Mouse (Mus musculus): ENCODE results near the gene Usp30. TPM values are rescaled to one million over a fixed set of nuclear protein-coding genes. Genes with fewer than 3 reads are reported as not detected.
A peak's percentile ranks its signal among the peaks of the same experiment; 100 is the strongest.

Gene Usp30
- polyA plus RNA-seq, 1 experiment: 3.6 TPM

DNA sequence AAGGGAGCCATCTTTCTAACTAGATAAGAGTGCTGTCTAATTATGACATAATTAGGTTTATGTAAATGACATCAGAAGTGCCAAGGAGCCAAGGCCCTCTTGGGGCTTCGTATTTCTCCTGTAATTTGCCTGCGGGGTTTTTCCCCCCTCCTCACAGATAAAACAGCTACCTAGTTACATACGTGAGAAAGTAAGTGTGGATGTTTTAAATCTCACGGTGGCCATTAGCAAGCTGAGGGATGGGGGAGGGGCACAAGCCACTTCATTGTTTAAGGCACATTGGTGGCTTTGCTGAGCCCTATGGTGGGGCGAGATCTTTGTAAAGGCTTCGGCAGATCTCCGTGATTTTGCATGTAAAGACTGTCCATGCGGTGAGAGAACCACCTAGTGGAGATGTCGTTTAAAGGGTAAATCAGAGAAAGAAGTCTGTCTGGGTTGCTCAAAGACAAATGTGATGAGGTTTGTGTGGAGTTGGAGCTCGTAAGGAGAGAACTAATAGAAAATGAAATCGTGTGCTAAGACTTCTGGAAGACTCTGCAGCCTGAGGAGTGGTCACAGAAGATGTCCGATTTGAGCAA is 16.4 kb upstream of the Usp30 start:
- no peak overlapping the region for H3K27ac ChIP-seq (ENCODE audit: control insufficient read depth, insufficient read depth, low read depth, low read length, poor library complexity)
- no peak for TF ChIP-seq CTCF (IDR thresholded peaks at IDR 0.05; ENCODE audit: control insufficient read depth, insufficient read depth, low read length)
- TF ChIP-seq POLR2A (IDR thresholded peaks at IDR 0.05; ENCODE audit: borderline replicate concordance, control insufficient read depth, low read depth, low read length): no peak
- no peak overlapping the region for H3K4me3 ChIP-seq (replicated peaks; ENCODE audit: control insufficient read depth, low read depth, low read length)
- no peaks in the 10 kb centered on the region for H3K4me1 ChIP-seq (ENCODE audit: control insufficient read depth, insufficient read depth, low read length)
- 47% methylated on average over 12 of the region's 12 CpGs for WGBS

DNA sequence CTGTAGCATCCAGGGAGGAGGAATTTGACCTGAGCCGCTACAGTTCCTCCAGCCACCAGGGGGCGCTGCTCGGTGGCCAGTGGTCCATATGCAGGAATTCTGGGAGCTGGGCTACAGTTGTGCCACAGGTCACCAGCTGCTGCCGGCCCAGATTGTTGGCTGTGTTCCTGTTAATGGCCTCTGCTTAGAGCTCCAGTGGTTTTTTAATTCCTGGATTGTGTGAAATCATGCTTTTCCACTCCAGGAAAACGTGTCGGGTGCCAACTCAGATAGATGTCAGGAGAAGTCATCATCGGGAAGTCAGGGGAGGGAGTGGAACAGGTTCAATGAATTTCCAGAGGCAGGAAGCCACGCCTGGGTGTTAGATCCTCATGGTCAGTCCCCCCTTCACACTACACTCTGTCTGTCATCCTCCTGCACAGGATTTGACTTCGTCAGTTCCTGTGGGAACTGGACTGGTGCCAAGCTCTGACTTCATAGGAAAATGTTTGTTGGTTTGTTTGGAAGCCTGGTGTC is 13.0 kb upstream of the Usp30 start:
- 11% methylated on average over 9 of the region's 9 CpGs for WGBS
- Histone ChIP-seq H3K27ac (ENCODE audit: control insufficient read depth, insufficient read depth, low read depth, low read length, poor library complexity) (no peak overlapping the region), H3K4me3 (replicated peaks; ENCODE audit: control insufficient read depth, low read depth, low read length) (no peak overlapping the region), H3K4me1 (ENCODE audit: control insufficient read depth, insufficient read depth, low read length) (no peaks in the 10 kb centered on the region)
- TF ChIP-seq CTCF (IDR thresholded peaks at IDR 0.05; ENCODE audit: control insufficient read depth, insufficient read depth, low read length) (peak; percentile 84), POLR2A (IDR thresholded peaks at IDR 0.05; ENCODE audit: borderline replicate concordance, control insufficient read depth, low read depth, low read length) (no peak)

DNA sequence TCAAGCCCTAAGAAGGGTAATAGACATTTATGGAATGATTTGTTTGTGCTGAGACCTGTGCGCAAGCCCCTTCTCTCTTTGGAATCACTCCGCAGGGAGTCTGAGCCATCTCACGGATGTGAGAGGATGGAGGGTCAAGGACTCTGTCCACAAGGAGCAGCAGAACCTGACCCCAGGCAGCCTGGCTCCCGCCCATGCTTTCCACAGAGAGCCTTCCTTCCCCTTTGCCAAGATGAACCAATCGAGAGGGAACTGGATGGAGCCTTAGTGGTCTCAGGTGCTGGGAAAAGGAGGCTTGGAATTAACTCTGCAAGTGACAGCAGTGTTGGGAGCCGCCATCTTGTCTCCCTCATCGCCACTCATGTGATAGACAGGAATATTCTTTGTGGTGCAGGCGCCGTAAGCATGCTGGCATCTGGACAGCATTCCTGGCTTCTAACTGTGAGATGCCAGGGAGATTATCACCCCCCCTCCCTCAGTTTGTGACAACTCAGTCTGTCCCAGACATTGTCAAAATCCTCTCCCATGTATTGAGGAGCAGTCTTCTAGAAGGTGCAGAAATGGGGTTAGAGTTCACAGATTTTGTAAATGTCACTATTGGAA is 8.0 kb upstream of the Usp30 start:
- TF ChIP-seq POLR2A (IDR thresholded peaks at IDR 0.05; ENCODE audit: borderline replicate concordance, control insufficient read depth, low read depth, low read length) (no peak), CTCF (IDR thresholded peaks at IDR 0.05; ENCODE audit: control insufficient read depth, insufficient read depth, low read length) (no peak)
- no peak overlapping the region for H3K4me3 ChIP-seq (replicated peaks; ENCODE audit: control insufficient read depth, low read depth, low read length)
- 71% methylated on average over 9 of the region's 9 CpGs for WGBS
- no peaks in the 10 kb centered on the region for H3K4me1 ChIP-seq (ENCODE audit: control insufficient read depth, insufficient read depth, low read length)
- H3K27ac ChIP-seq (ENCODE audit: control insufficient read depth, insufficient read depth, low read depth, low read length, poor library complexity): no peak overlapping the region

GRCm38 (mm10) chr5:114061675-114062074 is 3.6 kb upstream of the Usp30 start:
- Histone ChIP-seq H3K4me1 (ENCODE audit: control insufficient read depth, insufficient read depth, low read length) (no peaks in the 10 kb centered on the region; the same call in 1 of the 2 replicates), H3K4me3 (replicated peaks; ENCODE audit: control insufficient read depth, low read depth, low read length) (no peak overlapping the region), H3K27ac (ENCODE audit: control insufficient read depth, insufficient read depth, low read depth, low read length, poor library complexity) (no peak overlapping the region)
- WGBS: 5% methylated on average over 7 of the region's 7 CpGs
- no peak for TF ChIP-seq POLR2A (IDR thresholded peaks at IDR 0.05; ENCODE audit: borderline replicate concordance, control insufficient read depth, low read depth, low read length)

- Histone ChIP-seq H3K27ac (ENCODE audit: control insufficient read depth, insufficient read depth, low read depth, low read length, poor library complexity) (no peak overlapping the region), H3K4me1 (ENCODE audit: control insufficient read depth, insufficient read depth, low read length) (no peaks in the 10 kb centered on the region; the same call in 1 of the 2 replicates), H3K4me3 (replicated peaks; ENCODE audit: control insufficient read depth, low read depth, low read length) (no peak overlapping the region)
- 74% methylated on average over 4 of the region's 4 CpGs for WGBS
- TF ChIP-seq POLR2A (IDR thresholded peaks at IDR 0.05; ENCODE audit: borderline replicate concordance, control insufficient read depth, low read depth, low read length): no peak
- no peak for TF ChIP-seq CTCF (IDR thresholded peaks at IDR 0.05; ENCODE audit: control insufficient read depth, insufficient read depth, low read length)
These were observed 1.3 kb upstream of the Usp30 start for GRCm38 (mm10) chr5:114063958-114064357.

DNA sequence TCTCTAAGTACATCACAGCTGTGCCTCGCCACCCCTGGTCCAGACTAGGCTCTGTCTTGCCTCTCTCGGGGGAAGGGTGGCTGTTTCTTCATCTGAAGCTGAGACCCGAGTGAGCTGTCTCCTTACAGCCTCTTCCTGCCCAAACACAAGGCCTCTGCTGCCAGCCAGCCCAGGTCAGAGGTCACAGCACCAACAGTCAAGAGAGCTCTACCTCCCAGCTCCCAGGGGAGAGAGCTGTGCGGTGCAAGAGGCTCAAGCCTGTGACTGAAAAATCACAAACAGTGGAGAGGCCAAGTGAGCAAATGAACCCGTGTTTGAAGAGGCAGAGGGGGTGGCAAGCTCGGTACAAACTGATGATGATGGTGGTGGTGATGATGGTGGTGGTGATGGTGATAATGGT is 1.3 kb downstream of the Usp30 start:
- Histone ChIP-seq H3K4me3 (replicated peaks; ENCODE audit: control insufficient read depth, low read depth, low read length) (no peak overlapping the region), H3K27ac (ENCODE audit: control insufficient read depth, insufficient read depth, low read depth, low read length, poor library complexity) (no peak overlapping the region), H3K4me1 (ENCODE audit: control insufficient read depth, insufficient read depth, low read length) (no peaks in the 10 kb centered on the region; the same call in 1 of the 2 replicates)
- TF ChIP-seq CTCF (IDR thresholded peaks at IDR 0.05; ENCODE audit: control insufficient read depth, insufficient read depth, low read length) (no peak), POLR2A (IDR thresholded peaks at IDR 0.05; ENCODE audit: borderline replicate concordance, control insufficient read depth, low read depth, low read length) (no peak)
- 52% methylated on average over 6 of the region's 6 CpGs for WGBS

DNA sequence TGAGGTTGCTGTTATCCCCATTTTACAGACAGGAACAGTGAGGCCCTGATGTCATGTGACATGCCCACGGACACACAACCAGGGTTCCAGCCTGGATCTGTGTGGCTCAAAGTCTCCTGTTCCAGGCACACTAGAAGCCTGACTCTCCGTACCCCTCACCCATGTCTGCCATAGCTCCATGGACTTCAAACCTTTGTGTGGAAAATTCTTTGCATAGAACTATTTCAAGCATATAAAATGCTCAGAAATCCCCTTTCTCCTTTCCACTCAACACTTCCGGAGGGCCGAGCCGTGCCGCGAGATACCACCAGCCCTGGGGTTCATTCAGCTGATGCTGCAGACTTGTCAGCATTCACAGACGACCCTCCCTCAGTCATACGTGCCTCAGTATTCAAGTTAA is 2.3 kb downstream of the Usp30 start:
- H3K4me3 ChIP-seq (replicated peaks; ENCODE audit: control insufficient read depth, low read depth, low read length): no peak overlapping the region
- WGBS: 74% methylated on average over 9 of the region's 9 CpGs
- no peaks in the 10 kb centered on the region; the same call in 1 of the 2 replicates for H3K4me1 ChIP-seq (ENCODE audit: control insufficient read depth, insufficient read depth, low read length)
- TF ChIP-seq CTCF (IDR thresholded peaks at IDR 0.05; ENCODE audit: control insufficient read depth, insufficient read depth, low read length) (no peak), POLR2A (IDR thresholded peaks at IDR 0.05; ENCODE audit: borderline replicate concordance, control insufficient read depth, low read depth, low read length) (no peak)
- H3K27ac ChIP-seq (ENCODE audit: control insufficient read depth, insufficient read depth, low read depth, low read length, poor library complexity): no peak overlapping the region

DNA sequence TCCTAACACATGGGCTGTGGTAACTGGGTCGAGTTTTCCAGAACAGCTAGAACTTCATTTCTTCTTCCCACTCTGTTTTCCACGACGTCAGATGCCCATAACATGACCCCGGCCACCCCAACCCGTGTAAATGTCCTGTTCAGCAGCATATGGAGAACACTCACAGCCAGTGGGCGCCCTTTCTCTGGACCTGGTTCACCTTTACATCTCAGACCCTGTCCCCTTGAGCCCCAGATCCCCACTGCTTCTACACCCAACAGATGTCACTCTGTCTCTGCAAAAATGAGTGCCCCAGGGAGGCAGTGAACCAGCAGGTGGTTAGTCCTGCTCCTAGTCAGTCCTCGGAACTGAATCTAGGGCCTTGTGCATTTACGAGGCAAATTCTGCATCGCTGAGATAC is 2.7 kb downstream of the Usp30 start:
- TF ChIP-seq CTCF (IDR thresholded peaks at IDR 0.05; ENCODE audit: control insufficient read depth, insufficient read depth, low read length) (no peak), POLR2A (IDR thresholded peaks at IDR 0.05; ENCODE audit: borderline replicate concordance, control insufficient read depth, low read depth, low read length) (no peak)
- no peak overlapping the region for H3K27ac ChIP-seq (ENCODE audit: control insufficient read depth, insufficient read depth, low read depth, low read length, poor library complexity)
- H3K4me3 ChIP-seq (replicated peaks; ENCODE audit: control insufficient read depth, low read depth, low read length): no peak overlapping the region
- no peaks in the 10 kb centered on the region for H3K4me1 ChIP-seq (ENCODE audit: control insufficient read depth, insufficient read depth, low read length)
- 58% methylated on average over 9 of the region's 9 CpGs for WGBS
